Mouse (Mus musculus) kidney, embryonic 15.5 days (tissue): ENCODE results near the gene Fbh1. TPM values are rescaled to one million over a fixed set of nuclear protein-coding genes. Genes with fewer than 3 reads are reported as not detected.

Experiments
- ATAC-seq: fragments of 200-750 bp; cut with Nextera tagmentation; replicated peaks from 2 replicates; pipeline ENCODE4 v1.8.0; 2017; ENCODE audit warnings: moderate TSS enrichment; ENCODE audit not compliant: low FRiP score
- H3K27ac ChIP-seq: fragments of 300-500 bp; sonication (generic); 2 replicates; pipeline ENCODE4 v1.5.1; 2015; ENCODE audit warnings: mild to moderate bottlenecking, inconsistent platforms
- H3K27me3 ChIP-seq: fragments of 300-500 bp; sonication (generic); 2 replicates; pipeline ENCODE4 v1.6.1; 2015; ENCODE audit warnings: inconsistent platforms
- H3K36me3 ChIP-seq: fragments of 300-500 bp; sonication (generic); 2 replicates; pipeline ENCODE4 v1.6.1; 2015; ENCODE audit warnings: inconsistent platforms
- H3K4me1 ChIP-seq: fragments of 300-500 bp; sonication (generic); 2 replicates; pipeline ENCODE4 v1.6.1; 2015; ENCODE audit warnings: inconsistent platforms
- H3K4me2 ChIP-seq: fragments of 300-500 bp; sonication (generic); 2 replicates; pipeline ENCODE4 v1.6.1; 2015; ENCODE audit warnings: moderate library complexity, mild to moderate bottlenecking, inconsistent platforms
- H3K4me3 ChIP-seq: fragments of 300-500 bp; sonication (generic); replicated peaks from 2 replicates; pipeline ENCODE4 v1.5.1; 2015; ENCODE audit warnings: mild to moderate bottlenecking, inconsistent platforms
- H3K9ac ChIP-seq: fragments of 300-500 bp; sonication (generic); 2 replicates; pipeline ENCODE4 v1.6.1; 2015; ENCODE audit warnings: mild to moderate bottlenecking, inconsistent platforms
- H3K9me3 ChIP-seq: fragments of 300-500 bp; sonication (generic); replicated peaks from 2 replicates; pipeline ENCODE4 v1.6.1; 2016; ENCODE audit warnings: inconsistent platforms
- WGBS: fragments of 180-500 bp; shearing (Covaris S2); methylation state at CpG from one replicate; pipeline ENCODE4 v1.1.7; 2015; ENCODE audit warnings: mixed read lengths; 5-methylcytosine and 5-hydroxymethylcytosine counted together
- polyA plus RNA-seq: library from polyadenylated mRNA; unstranded; fragments of >200 nt; fragmentation: Nextera tagmentation; extraction: Ambion mirVana; gene quantifications from 2 replicates; pipeline ENCODE4 v1.2.1, GENCODE M21; 2015

Fbh1 gene
- 127 and 130 TPM in 2 replicates for polyA plus RNA-seq

GRCm38 (mm10) chr2:11777091-11778068 lies at the start of gene Fbh1, which contains the start of gene Ankrd16:
TSS of gene Fbh1 (minus strand) at chr2:11777582.
TSS of gene Ankrd16 (plus strand) at chr2:11777876.
- peak within 1 kb of the TSS; percentile 99 for H3K27ac ChIP-seq
- H3K4me1 ChIP-seq, result peaks cover 34% of the 10 kb centered on the region
- peak within 1 kb of the TSS; percentile 94 for H3K4me2 ChIP-seq
- WGBS, result under 1% methylated on average over 73 of the region's 73 CpGs
- no peaks in the 10 kb centered on the region for H3K9me3 ChIP-seq
- peak; percentile 97 for ATAC-seq
- H3K27me3 ChIP-seq, result no peaks in the 10 kb centered on the region
- peak within 1 kb of the TSS; percentile 92 for H3K9ac ChIP-seq
- H3K4me3 ChIP-seq, result peak within 1 kb of the TSS; percentile 91
- peaks cover 28% of the 10 kb centered on the region for H3K36me3 ChIP-seq

- 83% methylated on average over 2 of the region's 2 CpGs for WGBS
- Histone ChIP-seq H3K4me2 (no peak overlapping the region), H3K9ac (no peak overlapping the region), H3K4me3 (no peak overlapping the region), H3K9me3 (no peaks in the 10 kb centered on the region), H3K27me3 (no peaks in the 10 kb centered on the region), H3K4me1 (no peaks in the 10 kb centered on the region), H3K27ac (no peak overlapping the region), H3K36me3 (no peaks in the 10 kb centered on the region)
- no peak for ATAC-seq
Observed at GRCm38 (mm10) chr2:11801299-11801930, 24.0 kb upstream of the Fbh1 start.

DNA sequence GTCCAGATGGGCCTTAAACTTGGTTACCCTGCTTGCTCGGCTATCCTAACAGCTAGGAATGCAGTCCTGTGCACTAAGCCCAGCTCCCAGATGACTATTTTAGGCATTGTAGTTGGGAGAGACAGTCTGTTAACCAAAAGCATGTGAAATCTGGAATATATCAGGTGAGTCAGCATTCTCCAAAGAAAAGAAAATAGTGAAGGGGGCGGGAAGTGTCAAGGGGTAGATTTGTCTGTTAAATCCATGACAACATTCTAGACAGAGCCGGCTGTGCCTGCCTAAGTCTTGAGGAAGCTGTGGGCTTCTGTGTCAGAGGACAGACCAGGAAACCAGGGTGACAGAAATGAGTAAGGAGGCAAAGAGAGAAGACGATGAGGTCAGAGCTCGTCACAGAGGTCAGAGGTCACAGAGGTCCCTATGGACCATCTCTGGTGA lies 20.6 kb upstream of the Fbh1 start:
- 42% methylated on average over 5 of the region's 5 CpGs for WGBS
- Histone ChIP-seq H3K27ac (no peak overlapping the region), H3K9ac (no peak overlapping the region), H3K4me1 (no peaks in the 10 kb centered on the region), H3K36me3 (peaks cover 18% of the 10 kb centered on the region; the same call in 1 of the 2 replicates), H3K4me2 (no peak overlapping the region), H3K9me3 (no peaks in the 10 kb centered on the region), H3K27me3 (no peaks in the 10 kb centered on the region), H3K4me3 (no peak overlapping the region)
- no peak for ATAC-seq

DNA sequence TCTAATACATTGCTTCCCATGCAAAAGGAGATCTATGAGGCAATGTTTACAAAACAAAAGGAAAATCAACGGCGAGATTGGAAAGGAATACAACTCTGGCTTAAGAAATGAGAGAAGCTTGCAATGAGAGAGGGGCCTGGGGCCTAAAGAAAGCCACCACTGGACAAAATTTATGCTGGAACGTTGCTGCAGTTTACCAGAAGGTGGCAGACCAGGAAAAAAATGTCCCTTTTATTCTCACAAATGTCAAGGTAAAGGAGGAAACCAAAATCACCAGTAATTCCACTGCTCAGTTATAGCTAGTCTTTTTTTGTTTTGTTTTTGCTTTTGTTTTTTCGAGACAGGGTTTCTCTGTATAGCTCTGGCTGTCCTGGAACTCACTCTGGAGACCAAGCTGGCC lies 17.3 kb upstream of the Fbh1 start:
- peaks cover 46% of the 10 kb centered on the region for H3K36me3 ChIP-seq
- ATAC-seq, result no peak
- H3K4me3 ChIP-seq, result no peak overlapping the region
- WGBS, result 73% methylated on average over 4 of the region's 4 CpGs
- no peak overlapping the region for H3K27ac ChIP-seq
- no peaks in the 10 kb centered on the region for H3K27me3 ChIP-seq
- H3K4me1 ChIP-seq, result no peaks in the 10 kb centered on the region
- H3K9me3 ChIP-seq, result no peaks in the 10 kb centered on the region
- no peak overlapping the region for H3K9ac ChIP-seq
- no peak overlapping the region for H3K4me2 ChIP-seq

GRCm38 (mm10) chr2:11784159-11784558 lies 6.8 kb upstream of the Fbh1 start:
- H3K27ac ChIP-seq, result no peak overlapping the region
- peaks cover 91% of the 10 kb centered on the region for H3K36me3 ChIP-seq
- no peak for ATAC-seq
- H3K9ac ChIP-seq, result no peak overlapping the region
- no peak overlapping the region for H3K4me2 ChIP-seq
- WGBS, result 94% methylated on average over 6 of the region's 6 CpGs
- H3K27me3 ChIP-seq, result no peaks in the 10 kb centered on the region
- H3K4me3 ChIP-seq, result no peak overlapping the region
- no peaks in the 10 kb centered on the region for H3K9me3 ChIP-seq
- H3K4me1 ChIP-seq, result peaks cover 11% of the 10 kb centered on the region

DNA sequence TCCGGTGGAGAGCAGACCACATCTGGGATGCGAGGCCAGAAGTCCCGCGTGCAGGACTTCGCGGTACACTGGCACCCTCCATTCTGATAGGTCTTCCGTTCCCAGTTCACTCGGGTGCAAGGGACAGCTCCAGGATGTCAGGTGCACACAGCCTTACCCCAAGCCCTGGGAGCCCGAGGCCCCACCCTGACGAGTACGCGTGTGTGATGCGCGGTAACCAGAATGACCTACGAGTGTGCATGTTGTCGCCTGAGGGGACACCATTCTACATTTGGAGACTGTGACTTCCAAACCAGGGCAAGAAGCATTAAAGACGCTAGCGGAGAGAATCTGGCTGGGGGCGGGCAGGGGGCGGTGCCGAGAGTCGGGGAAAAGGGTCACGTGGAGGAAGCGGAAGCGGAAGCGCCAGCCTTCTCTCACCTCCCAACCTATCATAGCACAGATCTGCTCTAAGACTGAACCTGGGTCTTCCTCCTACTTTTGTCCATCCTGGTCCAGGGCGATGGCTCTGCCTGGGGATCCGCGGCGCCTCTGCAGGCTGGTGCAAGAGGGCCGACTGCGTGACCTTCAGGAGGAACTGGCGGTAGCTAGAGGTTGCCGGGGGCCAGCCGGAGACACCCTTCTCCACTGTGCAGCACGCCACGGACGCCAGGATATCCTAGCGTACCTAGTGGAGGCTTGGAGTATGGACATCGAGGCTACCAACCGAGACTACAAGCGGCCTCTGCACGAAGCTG lies 873 bp upstream of the Fbh1 start:
- peak; percentile 89 for ATAC-seq
- peak overlapping the region; percentile 94 for H3K4me2 ChIP-seq
- H3K4me1 ChIP-seq, result peaks cover 34% of the 10 kb centered on the region
- peak overlapping the region; percentile 99 for H3K27ac ChIP-seq
- H3K9me3 ChIP-seq, result no peaks in the 10 kb centered on the region
- no peaks in the 10 kb centered on the region for H3K27me3 ChIP-seq
- peak overlapping the region; percentile 80 for H3K9ac ChIP-seq
- under 1% methylated on average over 43 of the region's 43 CpGs for WGBS
- H3K4me3 ChIP-seq, result peak overlapping the region; percentile 91
- peaks cover 37% of the 10 kb centered on the region for H3K36me3 ChIP-seq

DNA sequence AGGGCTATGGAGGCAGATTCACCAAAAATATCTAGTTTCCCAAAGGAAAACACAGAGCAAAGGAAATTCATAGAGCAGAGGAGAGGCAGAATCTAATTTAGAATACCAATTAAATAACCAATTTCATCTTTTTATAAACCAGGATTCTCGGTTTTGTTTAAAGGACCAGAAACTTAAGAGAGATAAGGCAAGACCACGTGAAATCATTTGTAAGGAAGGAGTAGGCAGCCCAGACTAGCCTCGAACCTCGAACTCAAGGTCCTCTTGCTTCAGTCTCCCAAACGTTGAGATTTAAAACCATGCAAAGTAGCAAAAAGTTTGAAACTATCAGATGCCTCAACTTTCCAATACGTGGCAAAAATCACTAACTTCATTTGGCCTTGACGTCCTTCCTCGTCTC lies 967 bp downstream of the Fbh1 start:
- ATAC-seq, result no peak
- H3K27ac ChIP-seq, result 0 out of 2 replicates have a peak overlapping the region, but pooled peaks have one; percentile 93
- H3K9me3 ChIP-seq, result no peaks in the 10 kb centered on the region
- H3K4me1 ChIP-seq, result peaks cover 34% of the 10 kb centered on the region
- H3K36me3 ChIP-seq, result peaks cover 18% of the 10 kb centered on the region
- H3K9ac ChIP-seq, result peak overlapping the region; percentile 92
- peak overlapping the region; percentile 75 for H3K4me2 ChIP-seq
- 49% methylated on average over 8 of the region's 8 CpGs for WGBS
- H3K4me3 ChIP-seq, result peak overlapping the region; percentile 91
- H3K27me3 ChIP-seq, result no peaks in the 10 kb centered on the region

- no peak overlapping the region for H3K9ac ChIP-seq
- ATAC-seq, result no peak
- H3K36me3 ChIP-seq, result peaks cover 6% of the 10 kb centered on the region; the same call in 1 of the 2 replicates
- no peak overlapping the region for H3K4me2 ChIP-seq
- WGBS, result 88% methylated on average over 5 of the region's 5 CpGs
- no peak overlapping the region for H3K27ac ChIP-seq
- H3K27me3 ChIP-seq, result no peaks in the 10 kb centered on the region
- no peak overlapping the region for H3K4me3 ChIP-seq
- no peaks in the 10 kb centered on the region for H3K9me3 ChIP-seq
- peaks cover 33% of the 10 kb centered on the region for H3K4me1 ChIP-seq
Observed at GRCm38 (mm10) chr2:11775121-11775520, 2.3 kb downstream of the Fbh1 start.

- Histone ChIP-seq H3K9ac (no peak overlapping the region), H3K4me3 (no peak overlapping the region), H3K4me2 (no peak overlapping the region), H3K27me3 (no peaks in the 10 kb centered on the region), H3K9me3 (no peaks in the 10 kb centered on the region), H3K27ac (no peak overlapping the region), H3K36me3 (peaks cover 6% of the 10 kb centered on the region), H3K4me1 (peaks cover 26% of the 10 kb centered on the region)
- 78% methylated on average over 10 of the region's 10 CpGs for WGBS
- ATAC-seq, result no peak
Observed at GRCm38 (mm10) chr2:11774426-11774825, 3.0 kb downstream of the Fbh1 start.

DNA sequence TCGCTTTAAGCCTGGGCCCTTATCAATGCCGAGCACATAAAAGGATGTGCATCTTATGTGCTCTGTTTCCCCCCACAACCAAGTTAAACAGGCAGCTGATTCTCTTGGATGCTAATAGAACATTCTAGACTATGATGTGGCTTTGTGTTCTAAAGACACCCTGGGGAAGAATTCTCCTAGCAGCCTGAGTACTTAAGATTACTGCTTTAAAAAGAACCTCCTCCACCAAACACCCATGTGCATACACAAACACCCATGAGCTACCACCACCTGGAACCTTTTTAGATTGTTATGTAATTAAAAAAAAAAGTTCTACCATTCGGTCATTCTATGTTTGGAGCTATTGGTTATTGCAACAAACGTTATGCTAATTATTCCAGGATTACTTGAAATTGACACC lies 5.0 kb downstream of the Fbh1 start:
- no peaks in the 10 kb centered on the region for H3K9me3 ChIP-seq

GRCm38 (mm10) chr2:11771701-11772100 lies 5.7 kb downstream of the Fbh1 start:
- Histone ChIP-seq H3K27me3 (no peaks in the 10 kb centered on the region), H3K4me2 (no peak overlapping the region), H3K36me3 (peaks cover 27% of the 10 kb centered on the region), H3K9ac (no peak overlapping the region), H3K4me3 (no peak overlapping the region), H3K27ac (no peak overlapping the region), H3K4me1 (peaks cover 18% of the 10 kb centered on the region), H3K9me3 (no peaks in the 10 kb centered on the region)
- ATAC-seq, result no peak
- WGBS, result 80% methylated on average over 4 of the region's 4 CpGs

More for the DNA sequence above, 5.0 kb downstream of the Fbh1 start:
- Histone ChIP-seq H3K4me3 (no peak overlapping the region), H3K27me3 (no peaks in the 10 kb centered on the region), H3K4me1 (peaks cover 19% of the 10 kb centered on the region), H3K27ac (no peak overlapping the region), H3K9ac (no peak overlapping the region), H3K36me3 (peaks cover 20% of the 10 kb centered on the region), H3K4me2 (no peak overlapping the region)
- ATAC-seq, result no peak
- 87% methylated on average over 4 of the region's 4 CpGs for WGBS
